Mouse (Mus musculus): ENCODE results near the gene Ecpas.

Gene Ecpas

DNA sequence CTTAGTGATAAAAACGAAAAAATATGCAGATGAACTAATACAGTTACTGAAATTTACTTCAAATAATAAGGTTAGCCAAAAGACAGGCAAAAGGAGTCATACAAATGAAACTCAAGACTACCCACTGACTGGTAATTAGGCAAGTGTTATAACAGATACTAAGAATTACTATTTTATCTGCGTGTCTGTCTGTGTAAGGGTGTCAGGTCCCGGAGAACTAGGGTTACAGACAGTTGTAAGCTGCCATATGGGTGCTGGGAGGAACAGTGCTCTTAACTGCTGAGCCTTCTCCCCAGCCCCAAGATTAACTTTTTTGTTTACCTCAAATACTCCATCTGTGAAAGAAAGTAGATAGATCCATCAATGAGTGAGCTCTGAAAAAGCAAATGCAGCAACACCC is 25.8 kb downstream of the Ecpas start:
- TF ChIP-seq GATA4 (IDR thresholded peaks at IDR 0.05; ENCODE audit: insufficient replicate concordance, low read length): no peak

DNA sequence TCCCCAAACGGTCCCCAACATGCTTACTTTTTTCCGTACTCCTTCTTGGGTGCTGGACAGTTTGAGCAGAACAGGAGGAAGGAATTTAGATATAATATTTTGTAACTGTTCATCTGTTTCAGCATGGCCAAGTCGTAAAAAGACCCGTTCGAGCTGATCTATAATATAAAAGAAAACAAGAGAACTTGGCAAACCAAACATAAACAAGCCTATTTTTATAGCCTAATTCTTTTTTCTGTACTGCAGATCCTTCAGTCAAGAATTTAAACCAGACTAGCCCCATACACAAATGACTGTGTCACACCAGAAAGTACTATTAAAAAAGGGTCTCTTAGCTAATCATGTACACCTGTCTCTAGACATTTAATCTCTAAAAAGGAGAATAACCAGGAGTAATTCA is 27.2 kb downstream of the Ecpas start:
- no peak for TF ChIP-seq GATA4 (IDR thresholded peaks at IDR 0.05; ENCODE audit: insufficient replicate concordance, low read length)

DNA sequence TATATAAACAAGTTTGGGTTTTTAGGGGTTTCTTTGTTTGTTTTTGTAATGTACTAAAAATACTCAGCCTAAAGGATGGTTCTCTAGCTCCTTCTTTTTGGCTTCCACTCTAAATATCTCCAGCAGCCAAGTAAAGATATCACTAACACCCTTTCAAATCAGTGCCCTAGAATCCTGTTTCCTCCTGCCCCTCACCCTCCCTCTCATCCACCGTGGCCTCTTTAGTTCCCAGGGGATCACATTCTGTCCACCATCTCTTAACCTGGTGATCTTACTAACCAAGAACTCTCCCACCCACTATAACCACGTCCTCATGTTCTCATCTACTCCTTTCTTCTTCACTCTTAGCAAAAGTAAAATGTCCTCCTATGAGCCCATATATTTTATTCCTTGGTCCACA is 28.7 kb downstream of the Ecpas start:
- no peak for TF ChIP-seq GATA4 (IDR thresholded peaks at IDR 0.05; ENCODE audit: insufficient replicate concordance, low read length)

DNA sequence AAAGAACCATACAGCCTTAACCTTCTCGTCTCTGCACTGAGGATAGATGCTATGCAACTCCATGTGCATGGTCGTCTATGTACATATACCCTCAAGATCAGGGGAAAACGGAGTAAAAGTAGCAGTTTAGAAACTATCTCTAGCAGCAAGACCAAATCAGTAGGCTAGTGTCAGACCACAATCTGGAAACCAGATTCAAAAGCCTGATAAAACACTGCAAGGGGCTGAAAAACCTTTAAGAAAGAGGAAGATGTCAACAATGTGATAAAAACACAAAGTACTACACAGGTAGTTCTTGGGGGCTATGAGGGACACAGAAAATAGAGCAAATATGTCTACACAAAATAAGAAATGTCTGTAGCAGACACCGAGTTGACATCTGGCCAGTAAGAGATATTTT is 38.2 kb downstream of the Ecpas start:
- no peak for TF ChIP-seq GATA4 (IDR thresholded peaks at IDR 0.05; ENCODE audit: insufficient replicate concordance, low read length)

DNA sequence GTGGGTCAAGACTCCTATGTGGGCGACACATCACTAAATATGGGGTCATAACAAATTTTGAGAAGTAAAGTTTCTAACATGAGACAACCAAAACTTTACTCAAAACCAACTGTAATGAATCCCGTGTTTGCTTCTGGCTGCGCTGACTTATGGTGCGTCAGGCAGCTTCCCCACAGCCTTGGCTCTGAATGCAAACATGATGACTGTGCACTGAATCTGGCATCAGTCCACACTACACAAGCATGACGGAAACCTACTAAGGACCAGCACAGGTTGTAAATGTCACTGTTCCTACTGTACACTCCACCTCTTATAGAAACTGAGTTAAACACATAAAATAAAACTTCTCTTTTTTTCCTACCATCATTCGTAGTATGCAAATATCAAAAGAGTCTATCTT is 45.3 kb downstream of the Ecpas start:
- TF ChIP-seq GATA4 (IDR thresholded peaks at IDR 0.05; ENCODE audit: insufficient replicate concordance, low read length): no peak

DNA sequence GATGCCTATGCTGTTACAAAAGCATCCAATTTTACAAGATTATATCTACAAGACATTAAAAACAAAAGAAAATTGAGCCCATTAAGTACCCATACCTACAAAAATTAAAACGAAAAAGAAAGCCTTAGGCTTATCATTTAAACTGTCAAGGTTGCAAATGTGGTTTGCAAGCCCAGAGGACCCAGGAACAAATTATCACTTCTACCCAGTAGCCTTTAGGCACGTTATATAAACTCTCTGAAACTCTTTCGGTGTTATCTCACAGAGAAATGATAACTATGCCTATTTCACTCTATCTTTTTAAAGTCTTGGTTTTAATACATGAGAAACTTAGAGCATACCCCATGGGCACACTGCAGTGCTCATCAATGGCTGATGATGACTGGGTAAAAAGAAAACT is 79.6 kb downstream of the Ecpas start:
- no peak for TF ChIP-seq GATA4 (IDR thresholded peaks at IDR 0.05; ENCODE audit: insufficient replicate concordance, low read length)

DNA sequence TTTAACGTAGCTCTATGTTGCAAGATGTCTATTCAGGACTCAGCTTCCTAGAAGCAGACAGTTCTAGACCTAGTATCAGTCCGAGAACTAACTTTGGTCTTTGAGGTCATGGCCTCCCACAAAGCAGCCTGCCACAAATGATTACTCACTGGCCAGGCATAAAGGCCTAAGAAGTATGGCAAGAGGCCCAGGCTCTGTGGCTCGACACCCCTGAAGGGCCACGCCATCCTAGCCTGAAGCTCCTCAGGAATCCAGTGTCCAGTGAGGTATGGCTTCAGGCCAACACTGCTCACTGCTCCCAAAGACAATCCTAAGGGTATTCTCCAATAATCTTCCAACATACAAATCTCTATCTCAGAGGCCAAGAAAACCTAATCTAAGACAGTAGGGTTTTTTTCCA is 86.6 kb downstream of the Ecpas start:
- no peak for TF ChIP-seq GATA4 (IDR thresholded peaks at IDR 0.05; ENCODE audit: insufficient replicate concordance, low read length)

DNA sequence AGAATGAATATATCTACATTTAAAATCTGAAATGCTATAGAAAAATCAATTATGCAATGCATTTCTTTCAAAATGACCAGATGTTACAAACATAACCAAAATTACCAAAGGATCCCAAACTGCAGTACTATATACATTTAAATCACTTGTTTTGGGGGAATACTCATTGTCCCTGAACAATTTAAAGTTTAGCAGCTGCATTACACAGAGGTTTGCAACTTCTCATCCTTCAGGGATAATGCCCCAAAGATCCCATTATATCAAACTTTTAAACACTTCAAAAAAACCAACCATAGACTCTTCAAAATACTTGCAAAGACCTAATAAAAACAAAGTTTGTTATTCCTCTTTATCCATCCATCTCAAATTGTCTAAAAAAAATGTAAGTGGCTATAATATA is 124.9 kb downstream of the Ecpas start, which contains the start of gene Olfr267:
TSS of gene Olfr267 (minus strand) at position 101 of the 400 bp plus-strand sequence.
- TF ChIP-seq GATA4 (IDR thresholded peaks at IDR 0.05; ENCODE audit: insufficient replicate concordance, low read length): no peak

DNA sequence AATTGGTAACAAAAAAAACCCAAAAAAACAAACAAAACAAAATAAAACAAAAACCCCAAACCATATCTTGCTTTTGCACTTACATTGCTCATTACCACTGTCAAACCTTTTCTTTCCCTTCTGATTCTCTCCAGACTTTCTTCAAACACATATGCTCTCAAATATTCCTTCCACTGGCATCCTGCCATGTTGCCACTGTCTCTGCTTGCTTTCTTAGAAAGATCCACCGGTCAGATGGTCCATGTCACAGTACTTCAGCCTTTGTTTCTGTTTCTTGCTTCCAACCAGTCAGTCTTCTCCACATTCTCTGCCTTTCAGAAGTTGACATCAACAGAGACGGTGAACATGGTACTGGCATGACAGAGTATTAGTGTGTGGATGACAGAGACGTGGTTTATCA is 125.9 kb downstream of the Ecpas start:
- TF ChIP-seq GATA4 (IDR thresholded peaks at IDR 0.05; ENCODE audit: insufficient replicate concordance, low read length): no peak

DNA sequence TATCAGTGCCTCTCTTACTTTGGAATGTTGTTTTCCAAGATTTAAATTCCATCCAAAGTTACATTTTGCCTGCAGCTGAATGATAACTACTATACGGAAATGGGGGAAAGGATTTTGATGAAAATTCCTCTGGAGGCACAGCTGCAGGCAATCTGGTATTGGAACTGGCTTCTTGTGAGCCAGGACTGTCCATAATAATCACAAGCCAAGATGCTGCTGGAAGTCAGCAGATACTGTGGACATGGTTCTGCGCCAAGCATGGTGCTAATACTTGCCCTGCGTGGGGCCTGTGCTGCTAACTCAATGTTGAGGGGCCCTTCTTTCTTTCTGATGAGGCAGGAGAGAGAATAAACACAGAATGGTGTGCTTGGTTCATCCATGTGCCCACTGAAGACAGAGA is 149.1 kb downstream of the Ecpas start:
- TF ChIP-seq GATA4 (IDR thresholded peaks at IDR 0.05; ENCODE audit: insufficient replicate concordance, low read length): no peak

DNA sequence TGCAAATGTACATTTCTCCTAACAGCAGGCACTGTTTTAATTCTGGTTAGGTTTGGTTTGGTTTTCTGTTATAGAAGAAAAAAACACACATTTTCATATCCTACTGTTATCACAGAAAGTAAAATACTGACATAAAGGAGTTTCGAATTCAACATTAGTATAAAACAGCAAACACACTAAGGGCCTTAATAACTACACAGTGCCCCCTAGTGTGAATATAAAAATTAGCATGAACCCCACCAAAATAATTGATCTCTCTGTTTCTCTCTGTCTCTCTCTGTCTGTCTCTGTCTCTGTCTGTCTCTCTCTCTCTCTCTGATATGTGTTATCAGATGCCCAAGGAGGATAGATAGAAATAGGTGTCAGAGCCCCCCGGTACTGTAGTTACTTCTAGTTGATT is 163.0 kb downstream of the Ecpas start:
- TF ChIP-seq GATA4 (IDR thresholded peaks at IDR 0.05; ENCODE audit: insufficient replicate concordance, low read length): no peak

DNA sequence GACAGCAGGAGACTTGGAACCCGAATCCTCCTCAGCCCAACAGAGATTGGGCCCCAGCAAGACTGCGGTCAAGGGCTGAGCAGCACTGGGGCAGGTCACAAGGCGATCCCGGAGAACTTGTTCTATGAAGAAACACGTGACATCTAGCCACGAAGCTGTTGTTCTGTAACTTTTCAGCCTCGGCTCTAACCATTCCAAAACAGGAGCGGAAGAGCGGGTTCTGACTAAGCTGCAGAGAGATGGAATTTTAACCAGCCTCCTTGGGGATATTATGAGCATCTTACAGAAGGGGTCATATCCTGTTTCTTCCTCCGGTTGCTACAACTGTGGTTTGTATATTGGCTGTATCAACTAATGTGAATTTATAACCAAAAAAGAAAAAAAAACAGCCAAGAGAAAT is 163.4 kb downstream of the Ecpas start:
- TF ChIP-seq GATA4 (IDR thresholded peaks at IDR 0.05; ENCODE audit: insufficient replicate concordance, low read length): no peak

All from liver, adult (tissue).